Mouse (Mus musculus): ENCODE data around the gene Lrmda. TPM values are rescaled to one million over a fixed set of nuclear protein-coding genes. Genes with fewer than 3 reads are reported as not detected.
A peak's percentile ranks its signal among the peaks of the same experiment; 100 is the strongest.

Gene Lrmda
- polyA plus RNA-seq, 1 experiment from 2014 or later, result 0.25 TPM

DNA sequence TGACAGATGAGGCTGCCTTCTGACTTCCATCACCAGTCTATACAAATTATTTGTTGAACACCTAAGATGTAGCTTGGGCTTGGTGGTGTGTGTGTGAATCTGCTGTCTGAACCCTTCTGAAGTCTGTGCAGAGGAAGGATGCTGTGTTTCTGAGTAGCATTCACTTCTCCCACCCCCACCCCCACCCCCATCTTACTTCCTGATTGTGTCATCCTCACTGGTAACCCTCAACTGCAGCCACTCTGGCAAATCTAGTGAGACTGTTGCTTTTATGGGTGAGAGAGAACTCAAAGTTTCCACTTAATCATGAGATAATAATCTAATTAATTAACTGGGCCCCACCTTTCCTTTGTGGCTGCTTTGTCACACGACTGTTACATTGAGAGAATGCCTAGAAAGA is 1025.8 kb downstream of the Lrmda start:
- no peak for DNase-seq
- H3K36me3 ChIP-seq, result no peaks in the 10 kb centered on the region
- no peak overlapping the region for H3K27ac ChIP-seq
- no peak overlapping the region for H3K4me2 ChIP-seq
- ATAC-seq (ENCODE audit: low read depth), result no peak
- 35% methylated on average over 1 of the region's 1 CpGs for WGBS (ENCODE audit: insufficient replicate concordance)
- no peaks in the 10 kb centered on the region for H3K27me3 ChIP-seq
- no peaks in the 10 kb centered on the region for H3K9me3 ChIP-seq (replicated peaks)
- H3K4me3 ChIP-seq (replicated peaks), result no peak overlapping the region
- no peaks in the 10 kb centered on the region for H3K4me1 ChIP-seq (replicated peaks)
- H3K9ac ChIP-seq, result no peak overlapping the region

- Histone ChIP-seq H3K27ac (no peak overlapping the region), H3K27me3 (no peaks in the 10 kb centered on the region), H3K9ac (no peak overlapping the region), H3K4me2 (no peak overlapping the region), H3K4me3 (replicated peaks) (no peak overlapping the region), H3K4me1 (replicated peaks) (no peaks in the 10 kb centered on the region), H3K9me3 (replicated peaks) (no peaks in the 10 kb centered on the region), H3K36me3 (no peaks in the 10 kb centered on the region)
- peak; percentile 2 for DNase-seq
- ATAC-seq (ENCODE audit: low read depth), result no peak
- 11% methylated on average over 4 of the region's 4 CpGs for WGBS (ENCODE audit: insufficient replicate concordance)
Measured at GRCm38 (mm10) chr14:23046330-23046729, 1026.8 kb downstream of the Lrmda start.

DNA sequence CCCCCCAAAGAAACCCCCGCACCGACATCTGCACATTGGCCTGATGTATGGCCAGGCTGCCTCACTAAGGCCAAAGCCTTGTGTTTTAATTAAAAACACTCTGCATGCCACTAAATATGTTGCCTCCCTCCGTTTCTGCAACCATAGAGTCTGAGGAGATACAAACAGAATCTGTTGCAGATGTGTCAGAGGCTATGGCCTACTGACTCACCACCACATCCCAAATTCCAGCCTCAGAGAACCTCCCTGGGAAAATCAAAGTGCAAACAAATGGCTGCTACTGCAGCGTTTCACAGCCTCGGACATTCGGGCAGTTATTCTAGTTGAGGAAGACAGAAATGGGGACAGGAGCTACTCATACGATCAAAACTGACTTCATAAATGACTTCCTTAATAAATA is 1031.9 kb downstream of the Lrmda start:
- Histone ChIP-seq H3K27ac (no peak overlapping the region), H3K4me2 (no peak overlapping the region), H3K4me1 (replicated peaks) (no peaks in the 10 kb centered on the region), H3K9me3 (replicated peaks) (no peaks in the 10 kb centered on the region), H3K9ac (no peak overlapping the region), H3K4me3 (replicated peaks) (no peak overlapping the region), H3K36me3 (no peaks in the 10 kb centered on the region), H3K27me3 (no peaks in the 10 kb centered on the region)
- DNase-seq (no peak), ATAC-seq (ENCODE audit: low read depth) (no peak)
- 61% methylated on average over 7 of the region's 7 CpGs for WGBS (ENCODE audit: insufficient replicate concordance)

GRCm38 (mm10) chr14:23052833-23053592 is 1033.5 kb downstream of the Lrmda start:
- Histone ChIP-seq H3K27me3 (no peaks in the 10 kb centered on the region), H3K4me1 (replicated peaks) (no peaks in the 10 kb centered on the region), H3K4me3 (replicated peaks) (no peak overlapping the region), H3K36me3 (no peaks in the 10 kb centered on the region), H3K9me3 (replicated peaks) (no peaks in the 10 kb centered on the region), H3K4me2 (no peak overlapping the region), H3K9ac (no peak overlapping the region), H3K27ac (no peak overlapping the region)
- no peak for DNase-seq
- 64% methylated on average over 11 of the region's 11 CpGs for WGBS (ENCODE audit: insufficient replicate concordance)
- ATAC-seq (ENCODE audit: low read depth), result no peak

- H3K27me3 ChIP-seq, result no peaks in the 10 kb centered on the region
- ATAC-seq (ENCODE audit: low read depth) (no peak), DNase-seq (no peak)
- no peak overlapping the region for H3K4me3 ChIP-seq (replicated peaks)
- no peaks in the 10 kb centered on the region for H3K9me3 ChIP-seq (replicated peaks)
- no peaks in the 10 kb centered on the region for H3K36me3 ChIP-seq
- H3K9ac ChIP-seq, result no peak overlapping the region
- H3K4me1 ChIP-seq (replicated peaks), result no peaks in the 10 kb centered on the region
- H3K4me2 ChIP-seq, result no peak overlapping the region
- H3K27ac ChIP-seq, result no peak overlapping the region
- 65% methylated on average over 6 of the region's 6 CpGs for WGBS (ENCODE audit: insufficient replicate concordance)
Measured at GRCm38 (mm10) chr14:23057228-23057976, 1037.9 kb downstream of the Lrmda start.

- Histone ChIP-seq H3K4me2 (no peak overlapping the region), H3K36me3 (no peaks in the 10 kb centered on the region), H3K4me3 (replicated peaks) (no peak overlapping the region), H3K4me1 (replicated peaks) (no peaks in the 10 kb centered on the region), H3K27me3 (no peaks in the 10 kb centered on the region), H3K9me3 (replicated peaks) (no peaks in the 10 kb centered on the region), H3K27ac (no peak overlapping the region), H3K9ac (no peak overlapping the region)
- 79% methylated on average over 2 of the region's 2 CpGs for WGBS (ENCODE audit: insufficient replicate concordance)
- no peak for DNase-seq
- ATAC-seq (ENCODE audit: low read depth), result no peak
Measured at GRCm38 (mm10) chr14:23057987-23058386, 1038.5 kb downstream of the Lrmda start.

DNA sequence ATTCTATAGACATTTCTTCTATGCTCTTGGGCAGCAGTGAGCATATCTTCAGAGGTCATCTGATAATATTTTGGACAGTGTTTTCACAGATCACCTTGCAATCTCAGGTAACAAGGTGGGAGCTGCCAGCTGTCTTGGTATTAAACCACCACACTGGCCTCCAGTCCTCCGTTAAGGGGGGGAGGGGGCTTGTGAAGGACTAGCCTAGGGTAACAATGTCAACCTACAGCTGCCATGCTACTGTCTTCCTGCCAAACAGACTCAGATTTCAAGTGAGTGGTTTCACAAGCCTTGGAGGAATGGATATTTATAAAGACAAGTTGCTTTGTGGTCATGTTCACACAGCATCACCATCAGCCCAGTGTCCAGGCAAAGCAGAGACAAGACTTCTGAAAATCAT is 1059.2 kb downstream of the Lrmda start:
- Histone ChIP-seq H3K27ac (no peak overlapping the region), H3K9me3 (replicated peaks) (no peaks in the 10 kb centered on the region), H3K27me3 (no peaks in the 10 kb centered on the region), H3K4me3 (replicated peaks) (no peak overlapping the region), H3K4me2 (no peak overlapping the region), H3K4me1 (replicated peaks) (no peaks in the 10 kb centered on the region), H3K9ac (no peak overlapping the region), H3K36me3 (no peaks in the 10 kb centered on the region)
- DNase-seq (no peak), ATAC-seq (ENCODE audit: low read depth) (no peak)
- WGBS (ENCODE audit: insufficient replicate concordance), result 33% methylated on average over 1 of the region's 1 CpGs

GRCm38 (mm10) chr14:23084241-23084773 is 1064.8 kb downstream of the Lrmda start:
- WGBS (ENCODE audit: insufficient replicate concordance), result 46% methylated on average over 1 of the region's 1 CpGs
- no peaks in the 10 kb centered on the region for H3K4me1 ChIP-seq (replicated peaks)
- DNase-seq (no peak), ATAC-seq (ENCODE audit: low read depth) (no peak)
- no peaks in the 10 kb centered on the region for H3K27me3 ChIP-seq
- H3K4me2 ChIP-seq, result no peak overlapping the region
- H3K4me3 ChIP-seq (replicated peaks), result no peak overlapping the region
- no peaks in the 10 kb centered on the region for H3K36me3 ChIP-seq
- no peaks in the 10 kb centered on the region for H3K9me3 ChIP-seq (replicated peaks)
- H3K27ac ChIP-seq, result no peak overlapping the region
- H3K9ac ChIP-seq, result no peak overlapping the region

GRCm38 (mm10) chr14:23084797-23085196 is 1065.3 kb downstream of the Lrmda start:
- H3K4me3 ChIP-seq (replicated peaks), result no peak overlapping the region
- H3K4me1 ChIP-seq (replicated peaks), result no peaks in the 10 kb centered on the region
- H3K27me3 ChIP-seq, result no peaks in the 10 kb centered on the region
- H3K9ac ChIP-seq, result no peak overlapping the region
- no peaks in the 10 kb centered on the region for H3K36me3 ChIP-seq
- no peak for DNase-seq
- no peak overlapping the region for H3K27ac ChIP-seq
- H3K9me3 ChIP-seq (replicated peaks), result no peaks in the 10 kb centered on the region
- no peak overlapping the region for H3K4me2 ChIP-seq
- 15% methylated on average over 1 of the region's 1 CpGs for WGBS (ENCODE audit: insufficient replicate concordance)
- no peak for ATAC-seq (ENCODE audit: low read depth)

- H3K36me3 ChIP-seq, result no peaks in the 10 kb centered on the region
- ATAC-seq (ENCODE audit: low read depth), result no peak
- H3K27ac ChIP-seq, result no peak overlapping the region
- no peak overlapping the region for H3K9ac ChIP-seq
- H3K4me2 ChIP-seq, result no peak overlapping the region
- H3K4me3 ChIP-seq (replicated peaks), result no peak overlapping the region
- WGBS (ENCODE audit: insufficient replicate concordance), result 52% methylated on average over 4 of the region's 4 CpGs
- H3K27me3 ChIP-seq, result no peaks in the 10 kb centered on the region
- no peaks in the 10 kb centered on the region for H3K4me1 ChIP-seq (replicated peaks)
- DNase-seq, result no peak
- no peaks in the 10 kb centered on the region for H3K9me3 ChIP-seq (replicated peaks)
Measured at GRCm38 (mm10) chr14:23093306-23093705, 1073.8 kb downstream of the Lrmda start.

GRCm38 (mm10) chr14:23094546-23095157 is 1075.1 kb downstream of the Lrmda start:
- no peak overlapping the region for H3K27ac ChIP-seq
- ATAC-seq (ENCODE audit: low read depth) (no peak), DNase-seq (no peak)
- no peak overlapping the region for H3K9ac ChIP-seq
- 56% methylated on average over 5 of the region's 5 CpGs for WGBS (ENCODE audit: insufficient replicate concordance)
- H3K4me1 ChIP-seq (replicated peaks), result no peaks in the 10 kb centered on the region
- no peaks in the 10 kb centered on the region for H3K9me3 ChIP-seq (replicated peaks)
- H3K27me3 ChIP-seq, result no peaks in the 10 kb centered on the region
- no peaks in the 10 kb centered on the region for H3K36me3 ChIP-seq
- no peak overlapping the region for H3K4me2 ChIP-seq
- no peak overlapping the region for H3K4me3 ChIP-seq (replicated peaks)
